Mouse (Mus musculus) forebrain, embryonic 10.5 days (tissue): ENCODE results near the gene Tmem17. TPM values are rescaled to one million over a fixed set of nuclear protein-coding genes. Genes with fewer than 3 reads are reported as not detected.

Experiments used
- DNase-seq: peaks from one replicate; pipeline ENCODE4 v3.0.0-alpha.2; 2017; ENCODE audit warnings: low spot score; ENCODE audit errors: extremely low spot score
- H3K27ac ChIP-seq: fragments of 300-500 bp; sonication (generic); 2 replicates; pipeline ENCODE4 v1.5.1; 2016; ENCODE audit warnings: mild to moderate bottlenecking
- H3K27me3 ChIP-seq: fragments of 300-500 bp; sonication (generic); 2 replicates; pipeline ENCODE4 v1.6.1; 2016; ENCODE audit warnings: mild to moderate bottlenecking; ENCODE audit not compliant: poor library complexity, severe bottlenecking
- H3K36me3 ChIP-seq: fragments of 300-500 bp; sonication (generic); replicated peaks from 2 replicates; pipeline ENCODE4 v1.6.1; 2016; ENCODE audit warnings: mild to moderate bottlenecking, moderate library complexity
- H3K4me1 ChIP-seq: fragments of 300-500 bp; sonication (generic); 2 replicates; pipeline ENCODE4 v1.6.1; 2016
- H3K4me3 ChIP-seq: fragments of 300-500 bp; sonication (generic); 2 replicates; pipeline ENCODE4 v1.5.1; 2016; ENCODE audit warnings: mild to moderate bottlenecking, moderate library complexity
- H3K9me3 ChIP-seq: fragments of 300-500 bp; sonication (generic); 2 replicates; pipeline ENCODE4 v1.6.1; 2016; ENCODE audit warnings: mild to moderate bottlenecking, moderate library complexity
- WGBS: fragments of 180-500 bp; shearing (Covaris S2); methylation state at CpG from one replicate; pipeline ENCODE4 v1.1.7; 2016; 5-methylcytosine and 5-hydroxymethylcytosine counted together
- polyA plus RNA-seq: library from polyadenylated mRNA; unstranded; fragments of >200 nt; fragmentation: Nextera tagmentation; extraction: Ambion mirVana; gene quantifications from 2 replicates; pipeline ENCODE4 v1.2.1, GENCODE M21; 2016

Tmem17 gene
- polyA plus RNA-seq: 13.2 and 14.1 TPM in 2 replicates

GRCm38 (mm10) chr11:22512038-22513001 lies at the start of gene Tmem17:
Tmem17 (plus strand) TSS chr11:22512088.
- Histone ChIP-seq H3K4me1 (peaks cover 12% of the 10 kb centered on the region), H3K4me3 (peak within 1 kb of the TSS; percentile 87), H3K27me3 (no peaks in the 10 kb centered on the region), H3K9me3 (peaks cover 5% of the 10 kb centered on the region; the same call in 1 of the 2 replicates), H3K36me3 (peaks cover 6% of the 10 kb centered on the region; the same call in 1 of the 2 replicates), H3K27ac (peak within 1 kb of the TSS; percentile 98)
- DNase-seq: peak; percentile 83
- WGBS: 1% methylated on average over 70 of the region's 73 CpGs

- Histone ChIP-seq H3K4me1 (0 out of 2 replicates have a peak, but pooled peaks cover 4% of the 10 kb centered on the region), H3K9me3 (no peaks in the 10 kb centered on the region; the same call in 1 of the 2 replicates), H3K4me3 (no peak overlapping the region), H3K27me3 (no peaks in the 10 kb centered on the region), H3K27ac (no peak overlapping the region), H3K36me3 (no peaks in the 10 kb centered on the region)
- WGBS: 61% methylated on average over 3 of the region's 3 CpGs
- no peak for DNase-seq
Observed at GRCm38 (mm10) chr11:22479836-22480619, 31.9 kb upstream of the Tmem17 start.

- Histone ChIP-seq H3K4me3 (no peak overlapping the region), H3K27me3 (no peaks in the 10 kb centered on the region), H3K27ac (no peak overlapping the region), H3K36me3 (no peaks in the 10 kb centered on the region), H3K4me1 (0 out of 2 replicates have a peak, but pooled peaks cover 4% of the 10 kb centered on the region), H3K9me3 (no peaks in the 10 kb centered on the region)
- WGBS: 88% methylated on average over 1 of the region's 1 CpGs
- no peak for DNase-seq
Observed at GRCm38 (mm10) chr11:22481639-22482361, 30.1 kb upstream of the Tmem17 start.

GRCm38 (mm10) chr11:22482362-22482760 lies 29.5 kb upstream of the Tmem17 start:
- no peak for DNase-seq
- no peaks in the 10 kb centered on the region for H3K9me3 ChIP-seq
- 0 out of 2 replicates have a peak, but pooled peaks cover 4% of the 10 kb centered on the region for H3K4me1 ChIP-seq
- no peak overlapping the region for H3K27ac ChIP-seq
- H3K27me3 ChIP-seq: no peaks in the 10 kb centered on the region
- no peak overlapping the region for H3K4me3 ChIP-seq
- no peaks in the 10 kb centered on the region for H3K36me3 ChIP-seq
- WGBS: 93% methylated on average over 3 of the region's 3 CpGs

- H3K9me3 ChIP-seq: no peaks in the 10 kb centered on the region
- H3K27ac ChIP-seq: no peak overlapping the region
- H3K4me3 ChIP-seq: no peak overlapping the region
- no peaks in the 10 kb centered on the region for H3K4me1 ChIP-seq
- no peaks in the 10 kb centered on the region for H3K27me3 ChIP-seq
- no peak for DNase-seq
- whole genome bisulfite sequencing: 88% methylated on average over 2 of the region's 2 CpGs
- no peaks in the 10 kb centered on the region for H3K36me3 ChIP-seq
Observed at GRCm38 (mm10) chr11:22493694-22494319, 18.1 kb upstream of the Tmem17 start.

- no peak overlapping the region for H3K27ac ChIP-seq
- DNase-seq: no peak
- H3K9me3 ChIP-seq: no peaks in the 10 kb centered on the region
Observed at GRCm38 (mm10) chr11:22494941-22495340, 16.9 kb upstream of the Tmem17 start.

GRCm38 (mm10) chr11:22499396-22499795 lies 12.5 kb upstream of the Tmem17 start:
- Histone ChIP-seq H3K9me3 (no peaks in the 10 kb centered on the region), H3K4me1 (no peaks in the 10 kb centered on the region), H3K36me3 (no peaks in the 10 kb centered on the region), H3K27ac (no peak overlapping the region), H3K4me3 (no peak overlapping the region), H3K27me3 (no peaks in the 10 kb centered on the region)
- 56% methylated on average over 6 of the region's 6 CpGs for WGBS
- DNase-seq: no peak

More at GRCm38 (mm10) chr11:22494941-22495340, 16.9 kb upstream of the Tmem17 start:
- Histone ChIP-seq H3K4me1 (no peaks in the 10 kb centered on the region), H3K36me3 (no peaks in the 10 kb centered on the region), H3K27me3 (no peaks in the 10 kb centered on the region), H3K4me3 (no peak overlapping the region)

- Histone ChIP-seq H3K4me3 (no peak overlapping the region), H3K4me1 (no peaks in the 10 kb centered on the region), H3K36me3 (no peaks in the 10 kb centered on the region), H3K27ac (no peak overlapping the region), H3K27me3 (no peaks in the 10 kb centered on the region), H3K9me3 (no peaks in the 10 kb centered on the region)
- no peak for DNase-seq
Observed at GRCm38 (mm10) chr11:22499886-22500285, 12.0 kb upstream of the Tmem17 start.

GRCm38 (mm10) chr11:22500771-22501566 lies 10.9 kb upstream of the Tmem17 start:
- Histone ChIP-seq H3K4me3 (no peak overlapping the region), H3K36me3 (no peaks in the 10 kb centered on the region), H3K9me3 (no peaks in the 10 kb centered on the region), H3K4me1 (no peaks in the 10 kb centered on the region), H3K27ac (no peak overlapping the region), H3K27me3 (no peaks in the 10 kb centered on the region)
- 93% methylated on average over 9 of the region's 9 CpGs for WGBS
- DNase-seq: no peak

- Histone ChIP-seq H3K27ac (peak overlapping the region; percentile 98), H3K4me1 (peaks cover 12% of the 10 kb centered on the region), H3K4me3 (peak overlapping the region; percentile 87), H3K27me3 (no peaks in the 10 kb centered on the region), H3K9me3 (peaks cover 5% of the 10 kb centered on the region; the same call in 1 of the 2 replicates), H3K36me3 (peaks cover 13% of the 10 kb centered on the region)
- 61% methylated on average over 11 of the region's 11 CpGs for WGBS
- no peak for DNase-seq
Observed at GRCm38 (mm10) chr11:22513075-22513474, 1.2 kb downstream of the Tmem17 start.

- no peak for DNase-seq
- 89% methylated on average over 2 of the region's 2 CpGs for WGBS
- peaks cover 9% of the 10 kb centered on the region; the same call in 1 of the 2 replicates for H3K9me3 ChIP-seq
- peaks cover 31% of the 10 kb centered on the region for H3K36me3 ChIP-seq
- H3K4me3 ChIP-seq: no peak overlapping the region
- peaks cover 12% of the 10 kb centered on the region for H3K4me1 ChIP-seq
- H3K27ac ChIP-seq: no peak overlapping the region
- no peaks in the 10 kb centered on the region for H3K27me3 ChIP-seq
Observed at GRCm38 (mm10) chr11:22515061-22515460, 3.2 kb downstream of the Tmem17 start.
